Mouse (Mus musculus): ENCODE results near the gene Smg6.

DNA sequence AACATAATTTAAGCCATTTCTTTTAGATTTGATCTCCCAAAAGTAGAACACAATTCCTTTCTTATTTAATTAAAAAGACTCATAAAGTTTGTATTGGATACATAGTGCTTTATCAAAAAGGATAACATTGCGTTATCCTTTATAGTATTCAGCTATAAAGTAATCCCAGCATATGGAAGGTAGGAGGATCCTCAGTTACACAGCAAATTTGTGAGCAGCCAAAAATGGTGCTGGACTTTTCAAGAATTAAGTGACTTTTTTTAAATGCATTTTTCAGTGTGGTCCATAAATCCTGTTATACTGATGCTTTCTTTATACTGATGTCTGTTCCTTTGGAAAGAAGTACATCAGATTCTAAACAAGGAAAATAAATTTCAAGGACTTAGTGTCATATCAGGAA lies 169.1 kb downstream of the Smg6 start:
- TF ChIP-seq CTCF (IDR thresholded peaks at IDR 0.05; ENCODE audit: borderline replicate concordance, extremely low read depth, insufficient read depth, insufficient read length) (no peak), POLR2A (IDR thresholded peaks at IDR 0.05; ENCODE audit: borderline replicate concordance, extremely low read depth, insufficient read depth, insufficient read length, poor library complexity, severe bottlenecking) (no peak)

Data from brain, embryonic 14.5 days (tissue).